Mouse (Mus musculus): Measurements from ENCODE around the gene Gemin7.
A peak's percentile ranks its signal among the peaks of the same experiment; 100 is the strongest.

Gene Gemin7

GRCm38 (mm10) chr7:19547344-19547969, 29.9 kb downstream of the Gemin7 start:
- no peak for DNase-seq (ENCODE audit: low spot score in 2 of 2)

- DNase-seq (ENCODE audit: low spot score in 2 of 2) = no peak
Measured at GRCm38 (mm10) chr7:19546007-19546406, 31.4 kb downstream of the Gemin7 start.

GRCm38 (mm10) chr7:19543584-19543983, 33.8 kb downstream of the Gemin7 start:
- DNase-seq (ENCODE audit: low spot score in 2 of 2) = no peak

- peak; percentile 60 to 64 for DNase-seq (ENCODE audit: low spot score in 2 of 2)
Measured at GRCm38 (mm10) chr7:19542155-19542691, 35.2 kb downstream of the Gemin7 start.

GRCm38 (mm10) chr7:19541681-19542154, 35.7 kb downstream of the Gemin7 start:
- DNase-seq (ENCODE audit: low spot score in 2 of 2) = no peak

- DNase-seq (ENCODE audit: low spot score in 2 of 2) = no peak
Measured at GRCm38 (mm10) chr7:19540771-19541566, 36.4 kb downstream of the Gemin7 start.

- no peak for DNase-seq (ENCODE audit: low spot score in 2 of 2)
Measured at GRCm38 (mm10) chr7:19534676-19535075, 42.7 kb downstream of the Gemin7 start.

- no peak for DNase-seq (ENCODE audit: low spot score in 2 of 2)
Measured at GRCm38 (mm10) chr7:19532240-19532639, 45.2 kb downstream of the Gemin7 start.

GRCm38 (mm10) chr7:19531077-19531476, 46.3 kb downstream of the Gemin7 start:
- DNase-seq (ENCODE audit: low spot score in 2 of 2) = no peak

GRCm38 (mm10) chr7:19525105-19525481, 52.3 kb downstream of the Gemin7 start:
- no peak for DNase-seq (ENCODE audit: low spot score in 2 of 2)

GRCm38 (mm10) chr7:19524420-19525104, 52.8 kb downstream of the Gemin7 start:
- no peak for DNase-seq (ENCODE audit: low spot score in 2 of 2)

- peak; percentile 83 to 86 for DNase-seq (ENCODE audit: low spot score in 2 of 2)
Measured at GRCm38 (mm10) chr7:19523757-19524419, 53.5 kb downstream of the Gemin7 start.

GRCm38 (mm10) chr7:19523017-19523756, 54.2 kb downstream of the Gemin7 start:
- DNase-seq (ENCODE audit: low spot score in 2 of 2) = peak in 1 of 2 experiments; percentile 47

- DNase-seq (ENCODE audit: low spot score in 2 of 2) = peak in 1 of 2 experiments; percentile 21
Measured at GRCm38 (mm10) chr7:19520032-19520431, 57.4 kb downstream of the Gemin7 start.

GRCm38 (mm10) chr7:19517652-19518365, 59.6 kb downstream of the Gemin7 start, which contains the start of gene Nkpd1:
Nkpd1 (plus strand) TSS chr7:19517838.
- peak in 1 of 2 experiments; percentile 44 for DNase-seq (ENCODE audit: low spot score in 2 of 2)
